Mouse (Mus musculus) right cerebral cortex, adult 18-20 months (tissue): ENCODE data around the gene Tbc1d10a.
"Not testable (repeated sequence)": the region's sequence is repeated elsewhere in the genome, so short reads cannot be mapped to it uniquely, and the experiment has no call there.

Source experiments
- DNase-seq: peaks from one replicate; pipeline ENCODE4 v3.0.0; 2022; ENCODE audit warnings: mixed read lengths

The Tbc1d10a gene

GRCm38 (mm10) chr11:4184251-4184952, 2.2 kb upstream of the Tbc1d10a start:
- DNase-seq: no peak

- DNase-seq: not testable (repeated sequence)
Measured at GRCm38 (mm10) chr11:4185480-4185879, 1.1 kb upstream of the Tbc1d10a start.

GRCm38 (mm10) chr11:4187318-4187700, 720 bp downstream of the Tbc1d10a start:
- no peak for DNase-seq

GRCm38 (mm10) chr11:4189182-4189581, 2.6 kb downstream of the Tbc1d10a start:
- no peak for DNase-seq

GRCm38 (mm10) chr11:4190677-4191076, 4.1 kb downstream of the Tbc1d10a start:
- no peak for DNase-seq

- no peak for DNase-seq
Measured at GRCm38 (mm10) chr11:4192757-4193156, 6.2 kb downstream of the Tbc1d10a start.

GRCm38 (mm10) chr11:4193420-4193819, 6.8 kb downstream of the Tbc1d10a start:
- no peak for DNase-seq

- DNase-seq: no peak
Measured at GRCm38 (mm10) chr11:4195597-4196031, 9.0 kb downstream of the Tbc1d10a start.

- no peak for DNase-seq
Measured at GRCm38 (mm10) chr11:4196636-4197035, 10.0 kb downstream of the Tbc1d10a start.

- DNase-seq: no peak
Measured at GRCm38 (mm10) chr11:4197691-4198090, 11.1 kb downstream of the Tbc1d10a start.

GRCm38 (mm10) chr11:4201981-4202700, 15.6 kb downstream of the Tbc1d10a start:
- no peak for DNase-seq

- DNase-seq: no peak
Measured at GRCm38 (mm10) chr11:4202995-4203704, 16.6 kb downstream of the Tbc1d10a start.

- DNase-seq: peak; percentile 21
Measured at GRCm38 (mm10) chr11:4203705-4204074, 17.1 kb downstream of the Tbc1d10a start.

GRCm38 (mm10) chr11:4205097-4205655, 18.6 kb downstream of the Tbc1d10a start:
- DNase-seq: no peak

GRCm38 (mm10) chr11:4205951-4206350, 19.4 kb downstream of the Tbc1d10a start:
- DNase-seq: no peak

GRCm38 (mm10) chr11:4206563-4206962, 20.0 kb downstream of the Tbc1d10a start:
- no peak for DNase-seq

GRCm38 (mm10) chr11:4207655-4208054, 21.1 kb downstream of the Tbc1d10a start:
- DNase-seq: no peak

GRCm38 (mm10) chr11:4209556-4209955, 23.0 kb downstream of the Tbc1d10a start:
- no peak for DNase-seq

GRCm38 (mm10) chr11:4210786-4211185, 24.2 kb downstream of the Tbc1d10a start:
- DNase-seq: no peak

GRCm38 (mm10) chr11:4213107-4213506, 26.5 kb downstream of the Tbc1d10a start:
- no peak for DNase-seq

GRCm38 (mm10) chr11:4214572-4214971, 28.0 kb downstream of the Tbc1d10a start:
- DNase-seq: no peak

- DNase-seq: no peak
Measured at GRCm38 (mm10) chr11:4215061-4215460, 28.5 kb downstream of the Tbc1d10a start.

- peak; percentile 39 for DNase-seq
Measured at GRCm38 (mm10) chr11:4216248-4217000, 29.8 kb downstream of the Tbc1d10a start.
